Mouse (Mus musculus): ENCODE measurements around the gene Sgce.

GRCm38 (mm10) chr6:4665154-4665553 is 81.9 kb downstream of the Sgce start:
- TF ChIP-seq MYOG (IDR thresholded peaks at IDR 0.05; ENCODE audit: control insufficient read depth, extremely low read depth, insufficient read length) = no peak
- no peak for TF ChIP-seq CTCF (IDR thresholded peaks at IDR 0.05; ENCODE audit: control insufficient read depth, insufficient read depth, insufficient read length)
- no peak for TF ChIP-seq MYOD1 (IDR thresholded peaks at IDR 0.05; ENCODE audit: control insufficient read depth, insufficient read length, low read depth)
- no peak for TF ChIP-seq MAX (IDR thresholded peaks at IDR 0.05)
